Mouse (Mus musculus): ENCODE results near the gene Tuft1.
"Not testable (repeated sequence)": the region's sequence is repeated elsewhere in the genome, so short reads cannot be mapped to it uniquely, and the experiment has no call there.

GRCm38 (mm10) chr3:94657852-94658739 is 576 bp downstream of the Tuft1 start:
- TF ChIP-seq CTCF, EP300 (IDR thresholded peaks at IDR 0.05): not testable (repeated sequence)
